Mouse (Mus musculus) R1 (cell line): Measurements from ENCODE around the gene Slc38a1.
A peak's percentile ranks its signal among the peaks of the same experiment; 100 is the strongest.

Experiments used
- DNase-seq: peaks from one replicate; pipeline ENCODE4 v3.0.0-alpha.2; 2018; ENCODE audit warnings: low read depth, low spot score

Gene Slc38a1

GRCm38 (mm10) chr15:96642436-96643405 lies at the start of gene Slc38a1:
Gene Slc38a1 (minus strand): TSS chr15:96642913.
- peak; percentile 82 for DNase-seq

GRCm38 (mm10) chr15:96692401-96692800 lies 49.7 kb upstream of the Slc38a1 start:
- no peak for DNase-seq

DNA sequence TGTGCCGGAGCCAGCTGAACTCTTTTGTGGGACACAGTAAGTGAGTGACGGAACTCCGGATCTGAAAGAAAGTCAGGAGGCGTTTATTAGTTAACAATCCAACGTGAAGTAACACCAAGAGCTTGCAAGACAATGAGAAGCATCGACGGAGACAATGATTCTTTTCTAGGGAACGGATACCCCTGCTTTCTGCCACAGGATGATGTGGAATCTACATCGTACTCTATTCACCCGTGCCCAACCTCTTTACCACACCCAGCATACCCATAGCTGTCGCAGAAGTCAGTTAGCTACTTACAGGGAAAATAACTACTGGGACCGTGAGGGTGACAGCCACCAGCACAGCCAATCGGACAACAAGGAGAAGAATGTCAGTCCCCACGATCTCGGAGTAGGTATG lies 48.7 kb upstream of the Slc38a1 start:
- peak; percentile 57 for DNase-seq

GRCm38 (mm10) chr15:96690829-96691228 lies 48.1 kb upstream of the Slc38a1 start:
- no peak for DNase-seq

DNA sequence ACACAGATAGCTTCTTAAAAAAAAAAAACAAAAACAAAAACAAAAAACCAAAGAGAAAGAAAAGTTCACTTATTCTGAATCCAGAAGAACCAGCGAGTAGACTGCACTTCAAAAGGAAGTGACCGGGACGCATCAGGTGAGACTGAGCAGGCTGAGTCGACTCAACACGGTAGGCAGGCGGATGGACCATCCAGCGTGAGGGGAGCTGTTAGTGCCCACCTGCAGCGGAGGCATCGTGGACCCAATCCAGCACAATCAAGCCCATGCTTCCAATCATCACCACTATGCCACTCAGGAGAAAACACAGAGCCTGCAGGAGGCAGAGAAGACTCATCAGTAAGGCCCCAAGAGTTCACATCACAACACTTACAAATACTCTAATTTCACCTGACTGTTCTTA lies 47.2 kb upstream of the Slc38a1 start:
- no peak for DNase-seq

DNA sequence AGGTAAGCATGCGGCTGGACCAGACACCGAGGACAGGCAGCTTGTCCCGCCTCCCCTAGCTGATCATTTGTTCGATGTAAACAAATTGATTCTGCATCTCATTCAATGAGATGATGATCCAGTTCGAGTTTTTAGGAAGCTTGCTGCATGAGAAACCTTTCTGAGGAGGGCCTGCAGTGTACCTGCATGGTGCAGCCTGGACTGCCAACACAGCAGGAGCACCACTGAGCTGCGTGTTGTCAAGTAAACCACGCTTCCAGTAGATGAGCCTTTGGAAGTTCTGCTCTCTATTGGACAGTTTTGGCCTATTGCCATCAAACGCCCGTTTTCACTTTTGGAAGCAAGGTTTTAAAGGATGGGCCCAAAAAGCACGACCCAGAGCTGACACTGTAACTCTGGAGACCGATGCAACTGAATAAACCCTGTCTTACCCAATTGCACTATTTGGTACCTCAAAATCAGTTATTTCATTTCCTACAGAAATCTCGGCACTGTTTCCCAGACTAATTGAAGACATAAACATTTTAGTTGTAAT lies 46.1 kb upstream of the Slc38a1 start:
- no peak for DNase-seq

- peak; percentile 38 for DNase-seq
These were observed 45.3 kb upstream of the Slc38a1 start for GRCm38 (mm10) chr15:96688036-96688435.

DNA sequence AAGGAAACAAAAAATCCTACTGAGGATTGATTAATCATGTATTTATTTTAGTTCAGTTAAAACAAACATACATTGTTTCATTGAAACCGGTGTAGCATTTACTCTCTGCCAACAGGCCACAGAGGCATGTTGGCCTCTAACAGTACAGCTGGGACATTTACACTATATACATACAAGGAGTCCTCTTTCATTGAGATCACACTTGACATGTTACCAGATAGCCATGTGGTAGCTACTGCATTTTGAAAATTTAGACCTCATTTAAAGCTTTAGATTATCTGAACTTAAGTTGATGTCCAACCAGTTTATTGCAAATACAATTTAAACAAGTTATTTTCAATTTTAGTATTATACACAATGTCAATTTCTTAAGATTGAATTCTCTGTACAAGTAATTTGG lies 44.7 kb upstream of the Slc38a1 start:
- DNase-seq: no peak

- DNase-seq: peak; percentile 56
These were observed 43.8 kb upstream of the Slc38a1 start for GRCm38 (mm10) chr15:96686201-96687159.

- DNase-seq: no peak
These were observed 42.6 kb upstream of the Slc38a1 start for GRCm38 (mm10) chr15:96685273-96685672.

DNA sequence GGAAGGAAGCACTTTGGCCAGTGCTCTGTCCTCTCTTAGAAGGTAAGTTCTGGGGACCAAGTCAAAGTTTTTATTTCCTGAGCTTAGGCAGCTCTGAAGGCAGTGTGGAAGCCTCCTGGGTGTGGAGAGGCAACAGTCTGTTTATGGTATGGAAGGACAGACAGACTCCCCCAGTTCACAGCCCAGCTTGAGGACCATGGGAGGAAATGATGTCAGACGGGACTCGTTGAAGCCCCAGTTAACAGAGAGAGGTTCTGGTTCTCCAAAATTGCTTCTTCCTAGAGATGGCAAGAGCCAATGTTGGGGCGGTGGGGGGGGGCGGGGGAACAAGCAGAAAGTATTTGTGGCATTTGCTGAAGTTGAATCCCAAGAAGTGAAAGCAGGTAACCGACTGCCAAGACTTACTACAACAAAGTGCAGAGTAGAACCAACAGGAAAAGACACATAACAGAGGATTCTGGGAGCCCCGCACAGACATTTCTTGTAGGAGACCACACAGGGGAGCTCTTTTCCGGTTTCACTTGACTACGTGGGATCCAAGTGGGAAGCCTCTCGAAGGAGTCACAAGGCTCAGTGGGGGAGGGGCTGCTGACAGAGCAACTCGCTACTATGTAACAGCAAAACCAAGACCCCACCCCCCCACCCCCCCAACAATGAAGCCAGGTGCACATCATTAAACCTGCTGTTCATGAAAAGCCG lies 41.6 kb upstream of the Slc38a1 start:
- peak; percentile 83 for DNase-seq

- DNase-seq: no peak
These were observed 36.4 kb upstream of the Slc38a1 start for GRCm38 (mm10) chr15:96678871-96679773.

DNA sequence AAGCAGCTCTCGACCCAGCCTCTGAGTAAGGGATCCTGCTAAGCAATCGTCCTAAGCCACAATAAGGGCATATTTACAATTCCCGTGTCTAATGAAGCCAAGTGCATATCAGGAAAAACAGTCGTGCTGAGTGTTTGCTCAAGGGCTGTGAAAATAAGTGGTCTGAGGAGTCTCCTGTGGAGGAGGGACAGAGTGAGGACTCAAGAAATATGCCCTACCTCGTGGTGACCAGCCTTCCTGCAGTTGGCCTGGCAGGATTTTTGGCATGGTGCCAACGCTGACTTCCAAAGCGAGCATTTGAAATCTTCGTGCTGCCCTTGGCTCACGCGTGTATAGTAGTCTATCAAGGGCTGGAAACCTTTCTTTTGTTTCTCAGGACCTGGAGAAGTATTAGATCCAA lies 33.8 kb upstream of the Slc38a1 start:
- no peak for DNase-seq

GRCm38 (mm10) chr15:96675744-96676143 lies 33.0 kb upstream of the Slc38a1 start:
- DNase-seq: no peak

DNA sequence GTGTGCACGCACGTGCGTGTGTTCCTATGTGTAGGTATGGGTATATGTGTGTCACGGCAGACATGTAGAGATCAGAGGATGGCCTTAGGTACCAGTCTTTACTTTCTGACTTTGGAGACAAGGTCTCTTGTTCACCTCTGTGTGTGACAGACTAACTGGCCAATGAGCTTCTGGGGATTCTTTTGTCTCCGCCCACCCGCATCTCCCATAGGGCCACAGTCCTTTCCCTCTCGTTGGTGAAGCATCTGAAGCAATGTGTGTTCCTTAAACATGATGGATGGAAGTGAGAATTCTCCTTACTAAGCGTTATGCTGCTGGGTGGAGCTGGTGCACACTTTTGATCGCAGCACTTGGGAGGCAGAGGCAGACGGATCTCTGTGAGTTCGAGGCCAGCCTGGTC lies 32.3 kb upstream of the Slc38a1 start:
- peak; percentile 87 for DNase-seq

- DNase-seq: no peak
These were observed 31.4 kb upstream of the Slc38a1 start for GRCm38 (mm10) chr15:96674089-96674488.

- DNase-seq: no peak
These were observed 27.0 kb upstream of the Slc38a1 start for GRCm38 (mm10) chr15:96669721-96670120.

DNA sequence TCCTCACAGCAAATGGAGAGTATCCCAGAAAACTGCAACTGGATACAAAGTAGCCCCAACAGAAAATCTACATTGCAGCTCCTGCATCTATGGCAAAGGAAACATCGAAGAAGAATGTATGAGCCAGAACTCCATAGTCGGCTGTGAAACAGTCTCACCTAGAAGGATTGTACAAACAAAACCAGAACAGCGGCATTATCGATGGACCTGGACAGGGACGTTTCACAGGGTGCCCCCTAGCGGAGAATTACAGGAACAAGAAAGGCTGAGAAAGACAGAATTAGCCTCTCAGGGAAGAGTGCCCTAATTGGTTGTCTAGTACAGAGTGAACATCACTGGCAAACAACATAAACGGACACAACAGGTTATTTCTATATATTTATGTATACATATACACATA lies 23.9 kb upstream of the Slc38a1 start:
- DNase-seq: peak; percentile 83

- peak; percentile 87 for DNase-seq
These were observed 23.2 kb upstream of the Slc38a1 start for GRCm38 (mm10) chr15:96665889-96666288.

- DNase-seq: no peak
These were observed 18.0 kb upstream of the Slc38a1 start for GRCm38 (mm10) chr15:96660590-96661141.
